In genomic region chr4:59364229-59365173, GRCm38 (mm10) we compare ENCODE assay signal across 14 mouse cellular contexts.
A peak's percentile ranks its signal among the peaks of the same experiment; 100 is the strongest.
DNase-seq lines count a peak whose midpoint lies in the region; ATAC-seq and TF ChIP-seq lines count a peak whose summit lies in the region.
"Had no signal": no experiment of that assay in that cellular context is flagged by ENCODE, and none has a peak within 500 bp of the region (broad histone marks: within the 10 kb centered on the region; RNA-seq: fewer than 3 reads in every experiment).

No protein-coding gene starts in this region.

- no peak for TF ChIP-seq POLR2A in MEL (IDR thresholded peaks at IDR 0.05; ENCODE audit: control insufficient read depth in 1 of 2, insufficient read depth in 1 of 2, low read depth in 1 of 2, low read length in 2 of 2, poor library complexity in 1 of 2)

- H3K9ac ChIP-seq in forebrain, embryonic 14.5 days (ENCODE audit: low read length): no peak overlapping the region
- H3K9ac ChIP-seq in forebrain, postnatal 0 days: no peak overlapping the region
- no peak overlapping the region for H3K9ac ChIP-seq in kidney, postnatal 0 days (ENCODE audit: low read depth, low read length)
- no peak overlapping the region for H3K9ac ChIP-seq in MEL (ENCODE audit: control insufficient read depth, low read depth, low read length, poor library complexity, severe bottlenecking)
- no peak overlapping the region for H3K9ac ChIP-seq in liver, embryonic 15.5 days
- H3K9ac ChIP-seq: embryonic facial prominence, embryonic 15.5 days; midbrain, embryonic 12.5 days had no signal

- no peaks in the 10 kb centered on the region for H3K9me3 ChIP-seq in forebrain, embryonic 14.5 days (replicated peaks; ENCODE audit: control insufficient read depth, low read length)
- H3K9me3 ChIP-seq in forebrain, postnatal 0 days (ENCODE audit: low read length): no peaks in the 10 kb centered on the region
- no peaks in the 10 kb centered on the region for H3K9me3 ChIP-seq in kidney, postnatal 0 days (replicated peaks; ENCODE audit: low read length)
- no peaks in the 10 kb centered on the region for H3K9me3 ChIP-seq in MEL (replicated peaks; ENCODE audit: insufficient read depth, low read length)
- no peaks in the 10 kb centered on the region for H3K9me3 ChIP-seq in liver, embryonic 15.5 days (replicated peaks)
- H3K9me3 ChIP-seq: embryonic facial prominence, embryonic 15.5 days; midbrain, embryonic 12.5 days had no signal

- H3K79me2 ChIP-seq in MEL (ENCODE audit: control insufficient read depth, insufficient read depth, low read length, poor library complexity): no peaks in the 10 kb centered on the region

- DNase-seq in forebrain, embryonic 14.5 days (ENCODE audit: low spot score): no peak
- no peak for DNase-seq in forebrain, postnatal 0 days
- DNase-seq in kidney, postnatal 0 days (ENCODE audit: low spot score): no peak
- DNase-seq in kidney, adult 11 months: no peak
- DNase-seq in MEL (ENCODE audit: low read depth, low spot score) (peak; percentile 28), adipocyte (ENCODE audit: low spot score) (no peak)
- no peak for DNase-seq in cerebellum, adult 8-10 months
- DNase-seq: cerebellum, postnatal 14 days; kidney, postnatal 25 days; left cerebral cortex, postnatal 4 days; thymus, postnatal 36 days had no signal

- H3K4me3 ChIP-seq in forebrain, embryonic 14.5 days (ENCODE audit: low read depth, low read length): no peak overlapping the region
- no peak overlapping the region for H3K4me3 ChIP-seq in forebrain, postnatal 0 days (ENCODE audit: low read depth, low read length)
- H3K4me3 ChIP-seq in kidney, postnatal 0 days (replicated peaks; ENCODE audit: low read depth, low read length): no peak overlapping the region
- no peak overlapping the region for H3K4me3 ChIP-seq in MEL (ENCODE audit: control insufficient read depth in 1 of 2, insufficient read depth in 1 of 2, low read depth in 2 of 2, low read length in 2 of 2)
- no peak overlapping the region for H3K4me3 ChIP-seq in liver, embryonic 15.5 days (replicated peaks)
- H3K4me3 ChIP-seq: embryonic facial prominence, embryonic 15.5 days; midbrain, embryonic 12.5 days had no signal

- no peaks in the 10 kb centered on the region for H3K36me3 ChIP-seq in forebrain, embryonic 14.5 days (ENCODE audit: control insufficient read depth, insufficient read depth, low read length)
- no peaks in the 10 kb centered on the region for H3K36me3 ChIP-seq in forebrain, postnatal 0 days (ENCODE audit: insufficient read depth)
- H3K36me3 ChIP-seq in kidney, postnatal 0 days (ENCODE audit: insufficient read depth, low read length): no peaks in the 10 kb centered on the region
- H3K36me3 ChIP-seq in MEL (ENCODE audit: control insufficient read depth in 1 of 2, insufficient read depth in 2 of 2, low read length in 2 of 2): peaks cover 17 to 28% of the 10 kb centered on the region in 2 experiments
- H3K36me3 ChIP-seq in liver, embryonic 15.5 days (replicated peaks): peaks cover 17% of the 10 kb centered on the region
- H3K36me3 ChIP-seq: embryonic facial prominence, embryonic 15.5 days; midbrain, embryonic 12.5 days had no signal

- TF ChIP-seq EP300 in MEL (IDR thresholded peaks at IDR 0.05; ENCODE audit: low read depth in 1 of 2, low read length in 2 of 2): 0 out of 4 replicates have a peak, but pooled peaks of 1 of the 2 experiments have one; percentile 4

- no peak overlapping the region for H3K27ac ChIP-seq in forebrain, embryonic 14.5 days (ENCODE audit: low read depth, low read length)
- H3K27ac ChIP-seq in forebrain, postnatal 0 days (ENCODE audit: low read depth, low read length): no peak overlapping the region
- H3K27ac ChIP-seq in kidney, postnatal 0 days: 0 out of 2 replicates have a peak overlapping the region, but pooled peaks have one; percentile 34
- H3K27ac ChIP-seq in MEL (ENCODE audit: control insufficient read depth, low read depth, low read length): no peak overlapping the region
- H3K27ac ChIP-seq in liver, embryonic 15.5 days (replicated peaks): 0 out of 2 replicates have a peak overlapping the region, but pooled peaks have one; percentile 16
- H3K27ac ChIP-seq: embryonic facial prominence, embryonic 15.5 days; midbrain, embryonic 12.5 days had no signal

- TF ChIP-seq CTCF in forebrain, postnatal 0 days (IDR thresholded peaks at IDR 0.05; ENCODE audit: low read depth): no peak
- TF ChIP-seq CTCF in kidney, postnatal 0 days (IDR thresholded peaks at IDR 0.05; ENCODE audit: low read depth): no peak
- TF ChIP-seq CTCF in MEL (IDR thresholded peaks at IDR 0.05 in 2 of 3, conservative IDR thresholded peaks at IDR 0.05 in 1 of 3; ENCODE audit: control insufficient read depth in 1 of 3, insufficient read depth in 1 of 3, low read depth in 2 of 3, low read length in 3 of 3, poor library complexity in 1 of 3, severe bottlenecking in 1 of 3): no peak

- 0 out of 2 replicates have a peak, but pooled peaks cover 5% of the 10 kb centered on the region for H3K4me1 ChIP-seq in forebrain, embryonic 14.5 days (ENCODE audit: control insufficient read depth, insufficient read depth, low read length)
- H3K4me1 ChIP-seq in forebrain, postnatal 0 days (ENCODE audit: insufficient read depth): no peaks in the 10 kb centered on the region
- H3K4me1 ChIP-seq in kidney, postnatal 0 days (replicated peaks; ENCODE audit: insufficient read depth, low read length): peaks cover 13% of the 10 kb centered on the region; the same call in 1 of the 2 replicates
- H3K4me1 ChIP-seq in MEL (ENCODE audit: control insufficient read depth in 1 of 2, insufficient read depth in 2 of 2, low read length in 2 of 2): peaks cover 11 to 28% of the 10 kb centered on the region in 2 experiments
- H3K4me1 ChIP-seq in liver, embryonic 15.5 days (replicated peaks): peaks cover 31% of the 10 kb centered on the region

- no peak overlapping the region for H3K4me2 ChIP-seq in forebrain, embryonic 14.5 days (ENCODE audit: low read length)
- H3K4me2 ChIP-seq in forebrain, postnatal 0 days (ENCODE audit: low read depth): no peak overlapping the region
- H3K4me2 ChIP-seq in kidney, postnatal 0 days (ENCODE audit: low read length): no peak overlapping the region
- no peak overlapping the region for H3K4me2 ChIP-seq in liver, embryonic 15.5 days
- H3K4me2 ChIP-seq: embryonic facial prominence, embryonic 15.5 days; midbrain, embryonic 12.5 days had no signal

- no peaks in the 10 kb centered on the region for H3K27me3 ChIP-seq in forebrain, embryonic 14.5 days (replicated peaks; ENCODE audit: control insufficient read depth, insufficient read depth, low read length)
- no peaks in the 10 kb centered on the region for H3K27me3 ChIP-seq in forebrain, postnatal 0 days (ENCODE audit: insufficient read depth, low read length)
- no peaks in the 10 kb centered on the region for H3K27me3 ChIP-seq in kidney, postnatal 0 days (ENCODE audit: insufficient read depth, low read length)
- no peaks in the 10 kb centered on the region for H3K27me3 ChIP-seq in MEL (ENCODE audit: control insufficient read depth in 1 of 2, insufficient read depth in 2 of 2, low read length in 2 of 2)
- H3K27me3 ChIP-seq in liver, embryonic 15.5 days: no peaks in the 10 kb centered on the region
- H3K27me3 ChIP-seq: embryonic facial prominence, embryonic 15.5 days; midbrain, embryonic 12.5 days had no signal

- TF ChIP-seq RAD21 in MEL (IDR thresholded peaks at IDR 0.05; ENCODE audit: low read depth, low read length): no peak

- WGBS in forebrain, embryonic 14.5 days: 48% methylated on average over 10 of the region's 10 CpGs
- 41% methylated on average over 10 of the region's 10 CpGs for whole genome bisulfite sequencing in forebrain, postnatal 0 days
- 44% methylated on average over 10 of the region's 10 CpGs for WGBS in kidney, postnatal 0 days
- WGBS in liver, embryonic 15.5 days (ENCODE audit: insufficient replicate concordance): 65% methylated on average over 10 of the region's 10 CpGs

- ATAC-seq in forebrain, embryonic 14.5 days: 0 out of 2 replicates have a peak, but pooled peaks have one; percentile 15
- ATAC-seq in forebrain, postnatal 0 days: no peak
- no peak for ATAC-seq in kidney, postnatal 0 days (replicated peaks; ENCODE audit: low FRiP score, low read depth)
- ATAC-seq in liver, embryonic 15.5 days (ENCODE audit: insufficient read depth): no peak

TF ChIP-seq in MEL, 35 proteins besides CTCF, POLR2A, EP300 and RAD21:
- 0 out of 2 replicates have a peak, but pooled peaks have one; percentile 1 for TF ChIP-seq SMC3 (IDR thresholded peaks at IDR 0.05; ENCODE audit: low read depth, low read length)
- TF ChIP-seq MXI1 (IDR thresholded peaks at IDR 0.05; ENCODE audit: low read depth, low read length): no peak
- TF ChIP-seq GATA1 (IDR thresholded peaks at IDR 0.05; ENCODE audit: low read depth, low read length): peak; percentile 27; the same call in 1 of the 2 replicates

Comparison
In these comparisons a context has a peak if more than half of its experiments do, and no peak if none do; other contexts are left out.
1. H3K27ac ChIP-seq: peak in kidney, postnatal 0 days (single experiment) and liver, embryonic 15.5 days (single experiment); none in forebrain, embryonic 14.5 days (single experiment), forebrain, postnatal 0 days (single experiment) and MEL (single experiment).